Mouse (Mus musculus) limb, embryonic 14.5 days (tissue): Measurements from ENCODE around the gene Cfap61. TPM values are rescaled to one million over a fixed set of nuclear protein-coding genes. Genes with fewer than 3 reads are reported as not detected.

ENCODE experiments used
- ATAC-seq: fragments of 200-750 bp; cut with Nextera tagmentation; 2 replicates; pipeline ENCODE4 v1.8.0; 2017; ENCODE audit warnings: low read depth, moderate number of reproducible peaks, moderate TSS enrichment; ENCODE audit not compliant: low FRiP score
- DNase-seq: peaks from one replicate; pipeline ENCODE4 v3.0.0-alpha.2; 2015; ENCODE audit warnings: low spot score
- H3K27ac ChIP-seq: fragments of 300-500 bp; sonication (generic); replicated peaks from 2 replicates; pipeline ENCODE4 v1.5.1; 2014; ENCODE audit warnings: low read depth, mild to moderate bottlenecking, low read length, moderate library complexity, mixed read lengths
- H3K27me3 ChIP-seq: fragments of 300-500 bp; sonication (generic); 2 replicates; pipeline ENCODE4 v1.6.1; 2014; ENCODE audit warnings: low read length, mixed read lengths; ENCODE audit not compliant: control insufficient read depth, insufficient read depth
- H3K36me3 ChIP-seq: fragments of 300-500 bp; sonication (generic); 2 replicates; pipeline ENCODE4 v1.6.1; 2014; ENCODE audit warnings: mild to moderate bottlenecking, low read length, moderate library complexity, mixed read lengths; ENCODE audit not compliant: control insufficient read depth, insufficient read depth
- H3K4me1 ChIP-seq: fragments of 300-500 bp; sonication (generic); 2 replicates; pipeline ENCODE4 v1.6.1; 2014; ENCODE audit warnings: antibody characterized with exemption, low read length, mixed read lengths; ENCODE audit not compliant: control insufficient read depth, insufficient read depth
- H3K4me2 ChIP-seq: fragments of 300-500 bp; sonication (generic); replicated peaks from 2 replicates; pipeline ENCODE4 v1.6.1; 2014; ENCODE audit warnings: low read depth, mild to moderate bottlenecking, low read length, moderate library complexity; ENCODE audit not compliant: severe bottlenecking
- H3K4me3 ChIP-seq: fragments of 300-500 bp; sonication (generic); replicated peaks from 2 replicates; pipeline ENCODE4 v1.5.1; 2014; ENCODE audit warnings: low read length
- H3K9ac ChIP-seq: fragments of 300-500 bp; sonication (generic); 2 replicates; pipeline ENCODE4 v1.6.1; 2014; ENCODE audit warnings: mild to moderate bottlenecking, low read depth, low read length, moderate library complexity; ENCODE audit not compliant: severe bottlenecking
- H3K9me3 ChIP-seq: fragments of 300-500 bp; sonication (generic); 2 replicates; pipeline ENCODE4 v1.6.1; 2016; ENCODE audit warnings: low read length; ENCODE audit not compliant: control insufficient read depth
- POLR2A ChIP-seq: fragments of 200-500 bp; IDR thresholded peaks from 2 replicates; pipeline ENCODE4 v1.8.0; 2012; ENCODE audit warnings: inconsistent platforms, mild to moderate bottlenecking, moderate library complexity, borderline replicate concordance; ENCODE audit not compliant: insufficient read depth, insufficient read length; ENCODE audit errors: extremely low read depth
- WGBS: fragments of 180-500 bp; shearing (Covaris S2); extraction: QIAGEN DNeasy Blood & Tissue Kit; methylation state at CpG from one replicate; pipeline ENCODE4 v1.1.7; 2014; 5-methylcytosine and 5-hydroxymethylcytosine counted together
- polyA plus RNA-seq, 2 experiments: library from polyadenylated mRNA; depleted of rRNA in 1 of 2; stranded (reverse) in 1 of 2; unstranded in 1 of 2; fragments of >200 nt; fragmentation: Nextera tagmentation in 1 of 2; extraction: Ambion mirVana in 1 of 2; gene quantifications; 2 replicates each; pipeline versions ENCODE4 v1.2.1 to v1.2.3; 2012 to 2014

The Cfap61 gene
- polyA plus RNA-seq, 2 experiments = 0.15 TPM; not detected in 1

DNA sequence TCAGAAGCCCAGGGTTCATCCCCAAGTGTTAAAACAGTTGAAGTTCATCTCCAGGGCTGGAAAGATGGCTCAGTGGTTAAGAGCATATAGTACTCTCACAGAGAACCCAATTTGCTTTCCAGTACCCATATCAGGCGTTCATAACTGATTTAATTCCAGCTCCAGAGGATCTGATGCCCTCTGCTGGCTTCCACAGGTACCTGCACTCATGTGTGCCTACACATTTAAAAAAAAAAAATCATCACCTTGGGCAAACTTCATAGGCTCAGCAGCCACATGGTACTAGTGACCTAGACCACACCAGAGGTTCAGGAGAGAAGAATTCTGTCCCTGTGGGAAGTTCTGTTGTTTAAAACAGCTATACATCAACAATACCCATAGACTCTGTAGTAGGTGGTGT lies 244.1 kb downstream of the Cfap61 start:
- no peak overlapping the region for H3K27ac ChIP-seq
- no peak overlapping the region for H3K4me3 ChIP-seq
- H3K9ac ChIP-seq = no peak overlapping the region
- 72% methylated on average over 1 of the region's 1 CpGs for WGBS
- no peak for DNase-seq
- no peak overlapping the region for H3K4me2 ChIP-seq
- no peaks in the 10 kb centered on the region for H3K4me1 ChIP-seq
- H3K36me3 ChIP-seq = no peaks in the 10 kb centered on the region
- TF ChIP-seq POLR2A = no peak
- no peak for ATAC-seq
- no peaks in the 10 kb centered on the region for H3K9me3 ChIP-seq
- no peaks in the 10 kb centered on the region for H3K27me3 ChIP-seq

DNA sequence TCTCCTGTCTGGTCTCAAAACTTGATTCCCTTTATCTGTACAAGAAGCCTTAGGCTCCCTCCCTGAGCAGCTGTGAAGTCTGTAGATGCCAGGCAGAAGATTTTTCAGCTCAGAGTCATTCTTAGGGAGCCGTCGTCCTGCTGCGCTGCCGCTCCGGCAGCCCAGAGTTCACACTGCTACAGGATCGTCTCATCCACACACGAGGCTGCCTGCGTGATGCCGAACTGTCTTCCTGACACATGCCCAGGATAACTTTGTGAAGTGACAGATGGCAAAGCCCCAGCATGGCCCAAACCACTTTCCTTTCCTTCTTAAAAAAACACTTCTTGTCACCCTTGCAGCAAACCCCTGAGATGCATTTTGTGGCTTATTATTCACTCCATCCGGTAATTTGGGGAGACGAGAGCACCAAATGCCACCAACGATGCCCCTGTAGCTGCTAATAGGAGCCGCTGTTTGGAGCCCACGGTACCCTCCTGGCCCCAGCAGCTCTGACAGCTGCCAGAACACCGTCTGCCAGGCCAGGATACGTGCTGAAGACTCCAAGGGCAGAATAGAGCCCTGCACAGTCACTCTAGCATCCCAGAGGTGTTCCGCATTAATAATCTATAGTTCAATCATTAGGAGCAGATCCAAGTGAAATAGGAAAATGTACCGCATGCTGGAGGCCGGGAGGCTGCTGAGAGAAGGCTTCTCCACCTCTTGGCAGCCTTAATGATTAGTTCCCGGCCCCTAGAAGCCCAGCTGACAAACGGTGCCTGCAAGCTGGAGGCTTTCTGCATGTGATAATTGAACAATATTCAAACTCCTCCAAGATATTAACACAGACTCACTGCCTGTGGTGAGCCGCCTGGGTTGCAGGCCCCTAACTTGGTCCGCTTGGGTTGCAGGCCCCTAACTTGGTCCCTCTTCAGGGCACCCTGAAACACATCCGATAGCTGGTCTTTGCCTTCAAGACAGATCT lies 249.5 kb downstream of the Cfap61 start:
- no peak for ATAC-seq
- Histone ChIP-seq H3K4me1 (no peaks in the 10 kb centered on the region), H3K9me3 (no peaks in the 10 kb centered on the region), H3K9ac (no peak overlapping the region), H3K27me3 (no peaks in the 10 kb centered on the region), H3K36me3 (no peaks in the 10 kb centered on the region), H3K4me3 (no peak overlapping the region), H3K27ac (no peak overlapping the region), H3K4me2 (no peak overlapping the region)
- TF ChIP-seq POLR2A = no peak
- DNase-seq = no peak
- WGBS = 76% methylated on average over 24 of the region's 24 CpGs

DNA sequence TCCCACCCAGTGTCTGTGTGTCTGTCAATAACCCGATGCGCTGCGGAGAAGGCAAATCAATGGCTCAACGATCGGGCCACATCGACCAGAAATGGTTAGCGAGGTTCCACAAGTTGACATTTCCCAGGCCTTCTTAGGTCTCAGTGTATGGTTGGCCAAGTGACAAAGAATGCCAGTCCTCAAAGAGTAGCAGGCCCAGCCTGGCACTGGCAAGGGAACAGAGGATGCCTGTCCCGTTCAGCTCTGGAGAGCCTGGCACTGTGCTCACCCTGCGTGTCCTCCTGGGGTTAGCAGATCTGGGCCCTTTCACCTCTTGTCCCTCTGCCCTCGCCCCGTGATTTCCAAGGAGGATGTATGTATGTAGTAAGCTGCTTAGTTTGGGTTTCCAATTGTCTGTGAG lies 261.5 kb downstream of the Cfap61 start:
- WGBS = 94% methylated on average over 11 of the region's 11 CpGs
- Histone ChIP-seq H3K9me3 (no peaks in the 10 kb centered on the region), H3K9ac (no peak overlapping the region), H3K4me1 (no peaks in the 10 kb centered on the region), H3K36me3 (no peaks in the 10 kb centered on the region), H3K4me2 (no peak overlapping the region), H3K4me3 (no peak overlapping the region), H3K27me3 (no peaks in the 10 kb centered on the region), H3K27ac (no peak overlapping the region)
- no peak for TF ChIP-seq POLR2A
- no peak for ATAC-seq
- DNase-seq = no peak

DNA sequence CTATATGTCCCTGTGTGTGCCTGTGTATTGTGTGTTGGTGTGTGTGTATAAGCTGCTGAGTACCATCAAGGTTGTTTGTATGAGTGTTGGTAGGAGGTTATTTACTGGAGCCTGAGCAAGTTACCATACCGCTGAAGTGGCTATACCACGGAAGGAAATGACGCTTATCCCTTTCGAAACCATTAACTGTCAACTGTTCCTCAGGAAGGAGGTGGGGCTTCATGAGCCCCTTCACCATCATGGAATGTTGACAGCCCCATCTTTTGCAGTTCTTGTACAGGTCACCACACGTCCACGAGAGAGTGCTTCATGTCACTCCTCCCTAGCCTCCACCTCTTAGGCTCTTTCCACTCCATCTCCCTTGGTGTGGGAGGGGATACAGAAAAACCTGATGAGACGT lies 263.4 kb downstream of the Cfap61 start:
- Histone ChIP-seq H3K4me2 (no peak overlapping the region), H3K36me3 (no peaks in the 10 kb centered on the region), H3K4me3 (no peak overlapping the region), H3K27me3 (no peaks in the 10 kb centered on the region), H3K27ac (no peak overlapping the region), H3K9ac (no peak overlapping the region), H3K4me1 (no peaks in the 10 kb centered on the region), H3K9me3 (no peaks in the 10 kb centered on the region)
- DNase-seq = no peak
- TF ChIP-seq POLR2A = no peak
- ATAC-seq = no peak
- 75% methylated on average over 7 of the region's 7 CpGs for WGBS

DNA sequence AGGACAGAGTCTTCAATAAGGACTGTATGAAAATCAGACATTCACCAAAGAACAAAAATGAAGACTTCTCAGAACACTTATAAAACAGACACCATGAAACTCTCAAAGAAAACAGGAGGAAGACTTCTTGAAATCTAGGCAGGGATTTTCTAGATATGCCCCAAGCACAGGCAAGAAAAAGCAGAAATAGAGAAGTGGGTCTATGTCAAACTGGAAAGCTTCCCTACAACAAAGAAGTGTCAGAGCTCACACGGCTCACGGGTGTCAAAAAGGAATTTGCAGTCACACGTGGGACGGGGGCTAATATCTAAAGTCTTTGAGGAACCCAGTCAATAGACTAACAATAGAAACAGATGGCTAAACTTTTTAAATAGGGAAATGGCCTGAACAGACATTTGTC lies 276.4 kb downstream of the Cfap61 start:
- Histone ChIP-seq H3K27me3 (peaks cover 14% of the 10 kb centered on the region), H3K4me2 (no peak overlapping the region), H3K4me1 (no peaks in the 10 kb centered on the region), H3K27ac (no peak overlapping the region), H3K36me3 (no peaks in the 10 kb centered on the region), H3K9me3 (no peaks in the 10 kb centered on the region), H3K4me3 (no peak overlapping the region), H3K9ac (no peak overlapping the region)
- no peak for DNase-seq
- ATAC-seq = no peak
- 36% methylated on average over 4 of the region's 4 CpGs for WGBS
- TF ChIP-seq POLR2A = no peak

DNA sequence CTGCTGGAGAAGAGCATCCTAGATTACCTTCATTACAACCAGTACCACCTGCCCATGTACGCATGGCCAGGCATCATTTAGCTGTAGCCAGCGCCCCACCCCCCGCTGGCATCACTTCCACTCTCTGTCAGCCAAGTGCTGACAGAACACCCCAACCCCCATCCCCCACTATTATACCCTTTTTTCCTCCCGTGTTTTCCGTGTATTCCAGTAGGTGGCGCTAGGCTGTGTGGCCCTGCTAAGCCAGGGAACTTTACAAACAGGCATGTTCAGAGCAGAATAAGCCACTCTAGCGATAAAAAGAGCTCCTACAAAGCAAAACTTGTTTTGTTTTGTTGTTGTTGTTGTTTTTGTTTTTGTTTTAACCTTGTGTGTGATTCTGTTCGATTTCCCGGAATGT lies 280.1 kb downstream of the Cfap61 start:
- no peak overlapping the region for H3K4me2 ChIP-seq
- no peak overlapping the region for H3K4me3 ChIP-seq
- no peaks in the 10 kb centered on the region for H3K9me3 ChIP-seq
- DNase-seq = peak; percentile 52
- peaks cover 46% of the 10 kb centered on the region for H3K27me3 ChIP-seq
- H3K9ac ChIP-seq = no peak overlapping the region
- H3K27ac ChIP-seq = no peak overlapping the region
- no peaks in the 10 kb centered on the region; the same call in 1 of the 2 replicates for H3K4me1 ChIP-seq
- WGBS = 3% methylated on average over 9 of the region's 9 CpGs
- no peak for ATAC-seq
- no peak for TF ChIP-seq POLR2A
- no peaks in the 10 kb centered on the region for H3K36me3 ChIP-seq
